Mouse (Mus musculus): Measurements from ENCODE around the gene Ptpn14.

Gene Ptpn14

GRCm38 (mm10) chr1:189902413-189902812 is 174.3 kb downstream of the Ptpn14 start:
- ATAC-seq (ENCODE audit: low TSS enrichment) = peak; percentile 65

GRCm38 (mm10) chr1:189903169-189903568 is 175.1 kb downstream of the Ptpn14 start:
- no peak for ATAC-seq (ENCODE audit: low TSS enrichment)

- no peak for ATAC-seq (ENCODE audit: low TSS enrichment)
These were observed 182.7 kb downstream of the Ptpn14 start for GRCm38 (mm10) chr1:189910685-189911345.

- ATAC-seq (ENCODE audit: low TSS enrichment) = 0 out of 2 replicates have a peak, but pooled peaks have one; percentile 29
These were observed 185.2 kb downstream of the Ptpn14 start for GRCm38 (mm10) chr1:189913093-189913760.

- ATAC-seq (ENCODE audit: low TSS enrichment) = no peak
These were observed 188.5 kb downstream of the Ptpn14 start for GRCm38 (mm10) chr1:189916422-189917125.

- no peak for ATAC-seq (ENCODE audit: low TSS enrichment)
These were observed 189.0 kb downstream of the Ptpn14 start for GRCm38 (mm10) chr1:189917126-189917500.

GRCm38 (mm10) chr1:189919756-189920155 is 191.7 kb downstream of the Ptpn14 start:
- peak; percentile 45 for ATAC-seq (ENCODE audit: low TSS enrichment)

GRCm38 (mm10) chr1:189920701-189921567 is 192.9 kb downstream of the Ptpn14 start:
- ATAC-seq (ENCODE audit: low TSS enrichment) = no peak

GRCm38 (mm10) chr1:189921568-189921817 is 193.4 kb downstream of the Ptpn14 start:
- ATAC-seq (ENCODE audit: low TSS enrichment) = no peak

- ATAC-seq (ENCODE audit: low TSS enrichment) = peak; percentile 80
These were observed 193.9 kb downstream of the Ptpn14 start, which contains the start of gene Smyd2 for GRCm38 (mm10) chr1:189921818-189922592. Smyd2 (minus strand) TSS chr1:189922363.

GRCm38 (mm10) chr1:189922721-189923120 is 194.7 kb downstream of the Ptpn14 start:
- no peak for ATAC-seq (ENCODE audit: low TSS enrichment)

GRCm38 (mm10) chr1:189923157-189923556 is 195.1 kb downstream of the Ptpn14 start:
- no peak for ATAC-seq (ENCODE audit: low TSS enrichment)

- no peak for ATAC-seq (ENCODE audit: low TSS enrichment)
These were observed 196.0 kb downstream of the Ptpn14 start for GRCm38 (mm10) chr1:189923871-189924568.

GRCm38 (mm10) chr1:189926279-189926678 is 198.2 kb downstream of the Ptpn14 start:
- ATAC-seq (ENCODE audit: low TSS enrichment) = no peak

All from frontal cortex, adult (tissue).